Mouse (Mus musculus) testis, postnatal 10 days (tissue): ENCODE measurements around the gene Pik3cg.
"Not testable (repeated sequence)": the region's sequence is repeated elsewhere in the genome, so short reads cannot be mapped to it uniquely, and the experiment has no call there.

Source experiments
- DNase-seq: peaks from one replicate; pipeline ENCODE4 v3.0.0; 2021; ENCODE audit warnings: low spot score

The Pik3cg gene

GRCm38 (mm10) chr12:32207948-32208891 lies at the start of gene Pik3cg:
TSS of gene Pik3cg (minus strand) at chr12:32208659.
- no peak for DNase-seq

- DNase-seq, result no peak
These were observed 40.0 kb upstream of the Pik3cg start for GRCm38 (mm10) chr12:32248483-32248882.

DNA sequence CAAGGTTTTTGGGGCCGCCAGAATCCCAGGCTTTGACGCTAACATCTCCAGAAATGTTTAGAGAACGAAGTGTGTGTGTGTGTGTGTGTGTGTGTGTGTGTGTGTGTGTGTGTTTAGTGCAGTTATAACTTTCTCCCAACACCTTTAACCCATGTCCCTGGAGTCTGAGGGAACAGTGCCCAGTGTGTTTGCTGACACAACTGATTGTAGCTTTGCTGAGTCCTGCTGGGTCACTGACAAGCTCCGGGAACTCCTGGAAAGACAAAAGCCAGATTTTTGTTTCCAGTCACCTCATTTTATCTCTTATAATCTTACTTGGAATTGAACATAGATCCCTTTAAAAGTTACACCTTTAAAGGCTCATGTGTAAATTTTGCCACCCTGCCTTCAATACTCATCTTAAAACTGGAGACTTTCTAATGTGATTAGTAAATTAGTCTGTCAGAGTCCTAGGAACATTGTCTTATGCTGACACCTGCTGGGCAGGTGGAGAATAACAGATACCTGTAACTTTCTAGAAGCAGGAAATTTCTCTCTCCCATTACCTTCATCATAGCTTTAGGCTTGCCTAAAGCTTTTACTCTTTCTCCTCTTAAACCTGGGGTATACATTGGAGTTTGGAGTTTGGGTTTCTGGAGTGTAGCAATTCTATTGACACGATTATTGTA lies 37.2 kb upstream of the Pik3cg start:
- DNase-seq, result no peak

DNA sequence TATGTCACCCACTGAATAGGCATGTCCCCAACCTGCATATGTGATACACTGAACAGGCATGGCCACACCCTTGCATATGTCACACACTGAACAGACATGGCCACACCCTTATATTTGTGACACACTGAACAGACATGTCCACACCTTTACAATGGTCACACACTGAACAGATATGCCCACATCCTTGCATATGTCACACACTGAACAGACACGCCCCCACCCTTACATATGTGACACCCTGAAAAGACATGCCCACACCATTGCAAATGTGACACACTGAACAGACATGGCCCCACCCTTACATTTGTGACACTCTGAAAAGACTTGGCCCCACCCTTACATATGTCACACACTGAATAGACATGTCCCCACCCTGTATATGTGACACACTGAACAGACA lies 35.1 kb upstream of the Pik3cg start:
- no peak for DNase-seq

GRCm38 (mm10) chr12:32239134-32239533 lies 30.7 kb upstream of the Pik3cg start:
- DNase-seq, result not testable (repeated sequence)

- DNase-seq, result no peak
These were observed 30.0 kb upstream of the Pik3cg start for GRCm38 (mm10) chr12:32238433-32238832.

DNA sequence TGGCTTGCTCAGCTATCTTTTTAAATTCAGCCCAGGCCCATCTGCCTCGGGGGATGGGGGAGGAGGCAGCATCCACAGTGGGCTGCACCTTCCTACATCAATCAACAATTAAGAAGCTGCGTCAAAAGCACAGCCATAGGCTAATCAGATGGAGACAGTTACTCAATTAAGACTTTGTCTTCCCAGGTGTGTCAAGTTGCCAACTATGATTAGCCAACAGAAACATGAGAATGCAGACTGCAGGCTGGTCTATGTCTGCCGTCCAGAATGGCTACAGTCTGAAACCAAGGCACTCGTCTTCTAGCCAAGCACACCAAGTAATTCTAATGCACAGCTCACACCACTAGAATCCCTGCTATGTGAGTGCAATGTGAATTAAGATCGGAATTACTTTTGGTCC lies 29.4 kb upstream of the Pik3cg start:
- no peak for DNase-seq

DNA sequence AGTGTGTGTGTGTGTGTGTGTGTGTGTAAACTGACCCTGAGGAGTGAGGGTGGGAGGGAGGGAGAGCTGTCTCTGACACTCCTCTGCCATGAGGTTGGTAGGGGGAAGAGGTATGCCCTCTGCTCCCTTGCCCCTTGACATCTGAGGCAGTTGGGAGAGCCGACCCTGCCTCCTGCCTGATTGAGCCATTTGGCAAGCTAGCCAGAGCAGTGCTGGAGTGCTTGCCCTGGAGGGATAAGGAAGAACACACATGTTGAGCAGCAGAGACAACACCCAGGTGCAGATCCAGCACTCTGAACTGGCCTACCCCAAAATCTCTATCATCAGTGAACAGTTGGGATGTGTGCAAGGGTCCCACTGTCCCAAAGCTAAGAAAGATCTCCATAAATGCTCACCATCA lies 28.7 kb upstream of the Pik3cg start:
- DNase-seq, result no peak

DNA sequence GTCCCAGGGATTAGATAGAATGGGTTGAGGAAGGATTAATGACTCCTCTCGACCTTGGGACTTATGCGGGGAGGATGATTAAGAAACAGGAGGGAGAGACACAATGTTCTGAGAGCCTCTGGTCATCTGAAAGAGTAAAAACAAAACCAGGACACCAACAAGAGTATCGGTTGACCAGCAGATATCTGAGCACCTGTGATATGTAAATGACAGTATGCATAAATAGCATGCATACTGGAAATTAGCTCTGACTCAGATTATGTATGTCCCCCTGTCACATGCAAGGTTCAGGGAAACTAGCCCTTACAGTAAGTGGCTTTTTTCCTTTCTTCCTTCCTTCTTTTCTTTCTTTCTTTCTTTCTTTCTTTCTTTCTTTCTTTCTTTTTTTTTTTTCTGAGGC lies 28.0 kb upstream of the Pik3cg start:
- DNase-seq, result no peak

- no peak for DNase-seq
These were observed 25.4 kb upstream of the Pik3cg start for GRCm38 (mm10) chr12:32233871-32234270.

GRCm38 (mm10) chr12:32231398-32231797 lies 22.9 kb upstream of the Pik3cg start:
- no peak for DNase-seq

DNA sequence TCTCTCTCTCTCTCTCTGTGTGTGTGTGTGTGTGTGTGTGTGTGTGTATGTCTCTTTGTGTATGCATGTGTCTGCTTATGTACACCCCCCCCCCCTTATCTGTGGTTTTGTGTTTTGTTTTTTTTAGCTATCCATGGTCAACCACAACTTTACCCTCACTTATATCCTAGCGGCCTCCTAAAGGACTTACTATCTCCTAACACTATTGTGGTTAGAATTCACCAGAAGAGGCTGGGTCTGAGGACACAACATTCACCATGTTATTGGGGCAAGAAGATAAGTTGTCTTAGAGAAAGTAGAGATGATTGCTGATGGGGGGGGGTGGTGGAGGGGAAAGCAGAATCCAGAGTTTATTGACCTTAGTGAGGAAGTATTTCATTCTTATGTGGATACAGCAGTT lies 15.2 kb upstream of the Pik3cg start:
- DNase-seq, result no peak

- no peak for DNase-seq
These were observed 14.4 kb upstream of the Pik3cg start for GRCm38 (mm10) chr12:32222758-32223385.

DNA sequence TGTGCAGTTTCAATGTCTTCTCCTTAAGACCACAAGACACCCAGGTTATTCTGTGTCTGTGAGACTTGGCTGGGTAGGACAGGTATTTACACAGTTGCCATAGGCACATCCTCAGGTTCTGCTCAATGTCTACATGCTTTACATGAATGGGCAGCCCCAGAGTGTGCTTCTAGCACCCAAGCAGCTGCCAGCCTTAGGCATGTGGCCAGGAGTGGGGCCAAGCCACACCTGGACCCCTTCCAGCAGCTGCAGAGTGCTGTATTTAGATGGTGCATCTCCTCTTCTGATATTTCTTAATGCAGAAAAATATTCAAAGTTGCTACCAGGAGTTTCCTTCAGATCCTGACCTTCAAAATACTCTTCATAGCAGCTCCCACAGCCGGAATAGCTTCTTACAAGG lies 11.9 kb upstream of the Pik3cg start:
- peak; percentile 50 for DNase-seq

DNA sequence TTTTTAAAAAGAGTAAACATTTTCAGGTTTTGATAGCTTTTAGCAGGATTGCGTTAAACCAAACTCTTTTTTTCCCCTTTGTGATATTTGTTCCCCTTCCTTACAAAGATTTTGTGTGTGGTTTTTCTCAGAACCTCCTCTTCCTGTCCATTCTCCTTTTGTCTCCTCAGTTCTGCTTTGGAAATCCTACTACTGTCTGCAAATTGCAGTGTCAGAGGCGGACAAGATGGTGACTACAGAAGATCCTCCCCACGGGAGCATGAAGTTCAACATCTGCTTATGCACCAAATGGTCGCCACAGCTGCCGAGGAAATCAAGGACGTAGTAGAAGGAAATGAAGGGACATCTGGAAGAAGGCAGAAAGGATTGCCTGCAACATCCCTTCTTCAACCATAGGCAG lies 6.7 kb upstream of the Pik3cg start:
- no peak for DNase-seq

GRCm38 (mm10) chr12:32212702-32213101 lies 4.2 kb upstream of the Pik3cg start:
- DNase-seq, result no peak

DNA sequence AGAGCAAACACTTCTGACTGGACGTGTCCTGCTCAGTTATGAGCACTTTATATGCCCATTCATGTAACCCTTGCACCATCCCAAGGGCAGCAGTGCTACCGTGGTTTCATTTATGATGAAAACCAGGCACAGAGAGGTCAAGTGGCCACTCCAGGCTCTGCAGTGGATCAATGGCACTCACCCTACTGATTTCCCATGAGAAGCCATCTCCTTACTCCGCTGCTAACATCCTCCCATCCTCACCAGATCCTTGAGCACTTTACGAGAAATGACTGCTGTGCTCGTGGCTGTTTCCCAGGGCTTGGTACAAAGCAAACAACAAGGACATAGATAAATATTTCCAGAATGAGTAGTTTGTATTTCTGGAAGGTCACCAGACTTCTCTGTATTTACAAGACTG lies 3.7 kb upstream of the Pik3cg start:
- no peak for DNase-seq

DNA sequence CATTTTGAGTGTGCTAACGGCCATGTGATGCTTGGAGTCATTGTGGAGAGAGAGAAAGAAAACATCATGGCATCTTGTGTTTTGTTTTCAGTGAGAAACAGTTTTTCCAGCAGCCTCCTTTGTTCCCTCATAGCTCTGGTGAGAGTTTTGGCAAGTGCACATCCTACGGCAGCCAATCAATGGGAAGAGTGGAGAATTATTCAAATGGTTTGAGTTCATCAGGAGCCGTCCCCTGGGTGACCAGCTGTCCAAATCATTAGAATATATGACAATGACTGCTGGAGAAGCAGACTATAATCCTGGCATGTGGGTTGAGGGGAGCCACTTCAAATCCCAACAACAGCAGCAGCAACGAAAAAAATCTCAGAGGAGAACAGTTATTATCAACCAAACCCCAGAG lies 2.8 kb upstream of the Pik3cg start:
- no peak for DNase-seq

- DNase-seq, result no peak
These were observed 492 bp upstream of the Pik3cg start for GRCm38 (mm10) chr12:32208951-32209350.

GRCm38 (mm10) chr12:32207141-32207540 lies 1.3 kb downstream of the Pik3cg start:
- no peak for DNase-seq

DNA sequence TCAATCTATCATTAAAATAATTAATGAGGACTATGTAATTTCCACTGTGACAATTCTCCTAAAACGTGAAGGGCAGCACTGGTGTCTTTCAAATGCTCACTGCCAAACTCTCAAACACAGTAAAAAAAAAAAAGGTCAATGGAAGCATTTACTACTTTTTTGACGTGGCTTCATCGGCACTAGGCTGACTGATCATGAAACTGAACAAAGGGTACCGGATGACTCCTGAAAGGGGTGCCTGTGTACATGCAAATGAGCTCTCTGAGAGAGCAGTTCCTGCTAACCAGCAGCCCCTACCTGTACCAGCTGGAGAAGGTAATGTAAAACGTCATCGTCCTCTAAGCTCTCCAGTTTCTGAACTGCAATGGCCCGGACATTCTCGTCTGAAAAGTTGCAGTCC lies 4.8 kb downstream of the Pik3cg start:
- no peak for DNase-seq

DNA sequence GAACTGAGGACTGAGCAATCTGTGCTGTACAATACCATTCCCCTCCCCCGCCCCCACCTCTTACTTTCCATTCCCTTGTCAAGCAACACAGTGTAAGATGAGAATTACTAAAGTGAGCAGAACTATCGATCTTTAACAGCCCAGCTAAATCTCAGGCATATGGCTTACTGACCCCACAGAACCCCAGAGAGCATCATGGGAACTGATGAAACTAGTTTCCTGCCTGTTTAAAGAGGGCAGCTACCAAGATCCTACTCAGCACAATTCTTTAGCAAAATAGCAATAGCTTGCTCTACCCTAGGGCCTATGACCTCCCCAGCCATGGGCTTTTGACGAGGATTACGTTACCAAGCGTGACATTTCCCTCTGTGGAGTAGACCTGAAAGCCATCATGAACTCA lies 5.9 kb downstream of the Pik3cg start:
- no peak for DNase-seq

GRCm38 (mm10) chr12:32201932-32202331 lies 6.5 kb downstream of the Pik3cg start:
- DNase-seq, result no peak
